Mouse (Mus musculus) liver, embryonic 14.5 days (tissue): ENCODE data around the gene Tmem205.

Experiments
- CTCF ChIP-seq: IDR thresholded peaks from 2 replicates; pipeline ENCODE4 v1.5.1; 2016; ENCODE audit warnings: antibody characterized with exemption, low read depth, control low read depth
- EP300 ChIP-seq: IDR thresholded peaks from 2 replicates; pipeline ENCODE4 v1.6.1; 2016; ENCODE audit warnings: antibody characterized with exemption, low read depth

DNA sequence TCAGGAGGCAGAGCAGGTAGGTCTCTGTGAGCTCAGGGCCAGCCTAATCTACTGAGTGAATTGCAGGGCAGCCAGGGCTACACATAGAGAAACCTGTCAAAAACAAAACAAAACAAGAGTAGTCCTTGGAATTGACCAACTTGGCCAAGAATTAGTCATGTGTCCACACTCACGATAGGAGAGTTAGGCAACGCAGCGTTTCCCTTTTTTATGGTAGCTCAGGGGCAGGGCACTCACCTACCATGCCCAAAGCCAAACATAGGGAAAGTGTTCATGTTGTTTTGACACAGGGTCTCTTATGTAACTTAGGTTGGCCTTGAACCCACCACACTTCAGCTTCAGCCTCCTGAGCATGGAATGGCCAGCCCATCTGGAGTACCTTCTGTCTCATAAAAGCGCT, 41.9 kb upstream of the Tmem205 start:
- TF ChIP-seq CTCF (no peak), EP300 (no peak)
